Mouse (Mus musculus) R1 (cell line): ENCODE measurements around the gene Ldlrad1.

Source experiments
- DNase-seq: peaks from one replicate; pipeline ENCODE4 v3.0.0-alpha.2; 2018; ENCODE audit warnings: low read depth, low spot score

Ldlrad1 gene

DNA sequence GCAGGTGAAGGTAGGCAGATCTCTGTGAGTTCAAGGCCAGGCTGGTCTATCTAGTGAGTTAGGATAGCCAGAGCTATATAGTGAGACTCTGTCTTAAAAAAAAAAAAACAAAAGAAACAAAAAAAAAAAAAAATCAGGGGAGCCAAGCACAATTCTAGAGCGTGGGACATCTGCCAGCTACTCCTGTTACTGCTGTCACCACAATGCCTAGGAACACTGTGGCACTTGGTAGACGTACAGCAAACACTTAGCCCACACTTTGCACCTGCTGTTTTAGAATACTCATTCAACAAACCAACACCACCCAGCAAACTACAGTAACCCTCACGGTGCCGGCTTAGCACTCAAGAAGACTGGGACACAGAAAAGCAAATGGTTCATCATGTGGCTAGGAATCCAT, 2.5 kb downstream of the Ldlrad1 start:
- DNase-seq, result no peak

DNA sequence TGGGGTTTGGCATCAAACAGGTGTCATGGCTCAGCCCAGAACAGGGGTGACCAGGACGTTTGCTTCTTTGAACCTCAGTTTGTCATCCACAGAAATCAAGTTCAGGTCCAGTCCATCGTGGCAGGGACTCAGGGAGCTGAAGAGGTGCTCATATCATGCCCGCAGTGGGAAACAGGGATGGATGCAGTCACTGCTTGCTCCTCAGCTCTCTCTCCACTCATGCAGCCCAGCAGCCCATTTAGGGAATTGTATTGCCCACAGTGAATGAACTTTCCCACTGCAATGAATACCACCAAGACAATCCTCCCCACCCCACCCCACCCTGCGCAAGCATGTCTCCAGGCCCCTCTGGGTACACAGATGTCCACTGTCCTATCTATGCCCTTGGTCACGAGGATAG, 3.0 kb downstream of the Ldlrad1 start:
- no peak for DNase-seq

GRCm38 (mm10) chr4:107213279-107214011, 4.5 kb downstream of the Ldlrad1 start:
- no peak for DNase-seq

GRCm38 (mm10) chr4:107217574-107217973, 8.6 kb downstream of the Ldlrad1 start:
- DNase-seq, result no peak

DNA sequence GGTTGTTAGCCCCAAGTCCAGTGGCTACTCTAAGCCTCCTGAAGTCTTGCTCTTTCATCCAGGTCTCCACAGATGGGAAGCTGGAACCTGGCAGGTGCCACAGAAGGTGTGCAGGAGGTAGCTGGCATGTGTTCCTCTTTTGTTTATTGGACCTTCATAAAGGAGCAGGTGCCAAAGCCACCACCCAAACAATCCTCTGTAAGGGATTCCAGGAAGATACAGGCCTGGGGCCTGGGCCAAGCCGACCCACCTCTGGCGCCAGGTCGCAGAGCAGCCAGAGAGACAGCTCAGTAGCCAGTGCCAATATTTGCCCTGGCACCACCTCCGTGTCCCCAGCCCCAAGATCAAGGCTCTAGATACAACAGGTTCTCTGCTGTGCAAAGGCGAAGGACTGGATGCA, 12.5 kb downstream of the Ldlrad1 start:
- no peak for DNase-seq

DNA sequence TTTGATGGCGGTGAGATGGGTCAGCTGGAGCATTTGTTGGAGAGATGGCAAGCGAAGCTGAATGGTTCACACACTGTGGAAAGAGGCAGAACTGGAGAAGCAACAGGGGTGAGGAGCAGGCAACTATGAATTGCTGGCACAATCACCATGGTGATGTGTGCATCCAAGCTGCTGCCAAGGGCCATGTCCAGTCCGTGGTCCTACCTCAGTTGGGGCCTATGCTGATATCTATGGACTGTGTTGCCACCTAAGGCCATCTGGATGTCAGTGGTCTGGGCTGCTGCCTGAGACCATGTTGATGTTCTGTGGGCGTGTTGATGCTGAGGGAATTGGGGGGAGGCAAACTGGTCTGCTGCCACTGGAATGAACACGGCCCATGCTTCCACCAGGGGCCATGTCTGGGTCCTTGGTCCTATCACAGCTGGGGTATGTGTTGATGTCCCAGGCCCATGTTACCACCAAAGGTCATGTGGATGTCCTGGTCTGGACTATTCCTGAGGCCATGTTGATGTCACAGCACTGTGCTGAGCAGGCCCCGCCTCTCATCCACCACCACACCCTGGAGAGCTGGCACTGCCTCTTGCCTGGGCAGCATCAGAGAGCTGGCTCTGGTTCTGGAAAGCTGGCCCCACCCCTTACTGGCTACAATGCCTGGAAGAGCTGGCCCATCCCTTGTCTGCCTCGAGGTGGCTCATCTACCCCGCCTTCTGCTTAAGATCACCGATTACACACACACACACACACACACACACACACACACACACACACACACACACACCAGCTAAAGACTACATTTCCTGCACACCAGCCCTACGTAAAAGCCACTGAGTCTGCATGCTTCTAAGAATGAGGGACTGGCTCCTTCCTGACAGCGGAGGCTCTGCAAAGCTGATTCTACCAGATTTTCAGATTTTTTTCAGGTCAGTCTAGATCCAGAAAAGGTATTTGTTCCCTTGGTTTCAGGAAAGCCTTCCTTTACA, 14.5 kb downstream of the Ldlrad1 start:
- DNase-seq, result no peak

DNA sequence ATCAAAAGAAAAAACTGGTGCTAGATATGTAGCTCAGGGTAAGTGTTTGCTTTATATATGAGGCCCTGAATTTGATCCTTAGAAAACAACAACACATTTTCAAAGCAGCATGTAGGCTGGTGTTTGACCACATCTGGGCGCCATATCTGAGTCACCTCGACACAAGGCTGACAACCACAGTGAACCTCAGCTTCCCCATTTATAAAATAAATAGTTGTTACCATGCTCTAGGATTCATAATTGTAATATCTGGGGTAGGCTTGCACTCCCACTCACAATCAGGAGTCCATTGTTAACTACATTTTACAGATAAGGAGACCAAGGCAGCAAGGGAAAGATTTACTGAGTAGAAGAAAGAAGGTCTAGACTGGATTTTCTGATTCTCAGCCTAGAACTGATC, 17.3 kb downstream of the Ldlrad1 start:
- no peak for DNase-seq

DNA sequence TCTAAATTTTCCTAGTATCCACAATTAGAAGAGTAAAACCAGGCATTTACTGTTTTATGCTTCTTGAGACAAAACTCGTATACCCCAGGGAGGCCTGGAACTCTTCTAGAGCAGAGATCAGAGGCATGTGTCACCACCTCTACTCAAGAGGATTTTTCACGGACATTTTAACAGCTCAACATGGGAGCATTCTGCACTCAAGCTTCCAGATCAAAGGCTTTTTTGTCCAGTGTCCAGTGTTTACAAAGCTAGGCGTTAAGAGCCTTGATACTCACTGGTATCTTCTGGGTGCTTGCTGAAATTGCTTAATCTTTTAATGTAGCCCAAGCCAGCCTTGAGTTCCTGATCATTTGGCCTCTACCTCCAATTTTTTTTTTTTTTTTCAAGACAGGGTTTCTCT, 23.2 kb downstream of the Ldlrad1 start:
- DNase-seq, result no peak

GRCm38 (mm10) chr4:107238253-107238652, 29.3 kb downstream of the Ldlrad1 start:
- no peak for DNase-seq

GRCm38 (mm10) chr4:107240196-107240595, 31.2 kb downstream of the Ldlrad1 start:
- DNase-seq, result no peak

- no peak for DNase-seq
Observed at GRCm38 (mm10) chr4:107243365-107244333, 34.7 kb downstream of the Ldlrad1 start.

DNA sequence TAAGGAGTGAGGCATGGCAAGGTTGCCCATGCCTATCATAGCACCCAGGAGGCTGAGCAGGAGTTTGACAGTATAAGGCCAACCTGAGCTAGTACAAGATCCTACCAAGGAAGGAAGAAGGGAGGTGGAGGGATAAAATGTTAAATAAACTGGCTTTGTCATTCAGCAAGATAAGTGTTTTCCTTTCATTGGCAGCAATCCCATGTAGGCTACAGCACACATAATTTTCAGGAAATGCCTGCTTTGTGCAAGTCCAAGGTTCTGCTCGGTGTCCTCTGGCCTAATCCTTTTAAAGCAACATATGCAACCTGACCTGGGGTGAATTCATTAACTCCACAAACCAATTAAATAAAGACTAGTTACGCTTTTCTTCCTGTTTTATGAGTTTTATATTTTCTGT, 36.4 kb downstream of the Ldlrad1 start:
- DNase-seq, result no peak

GRCm38 (mm10) chr4:107246040-107246439, 37.1 kb downstream of the Ldlrad1 start:
- DNase-seq, result no peak

GRCm38 (mm10) chr4:107247110-107247509, 38.1 kb downstream of the Ldlrad1 start:
- DNase-seq, result no peak

GRCm38 (mm10) chr4:107248061-107248460, 39.1 kb downstream of the Ldlrad1 start:
- no peak for DNase-seq

- no peak for DNase-seq
Observed at GRCm38 (mm10) chr4:107249471-107249870, 40.5 kb downstream of the Ldlrad1 start.

DNA sequence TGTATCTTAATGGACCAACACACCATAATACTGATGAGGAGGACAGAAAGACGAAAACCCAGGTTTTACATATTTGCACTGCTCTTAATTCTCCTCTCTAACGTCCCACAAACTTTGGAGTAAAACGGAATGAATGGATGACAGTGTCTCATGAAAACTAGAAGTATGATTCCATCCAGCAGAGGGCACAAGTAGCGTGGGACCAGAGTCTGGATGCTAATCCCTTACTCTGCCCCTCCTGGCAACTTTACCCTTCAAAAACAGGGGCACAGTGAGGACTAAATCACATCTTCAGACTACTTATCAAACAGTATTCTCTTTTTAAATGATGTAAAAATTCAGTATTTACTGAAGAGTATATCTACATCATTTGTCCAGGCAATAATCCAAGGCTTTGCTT, 41.5 kb downstream of the Ldlrad1 start:
- DNase-seq, result peak; percentile 58

DNA sequence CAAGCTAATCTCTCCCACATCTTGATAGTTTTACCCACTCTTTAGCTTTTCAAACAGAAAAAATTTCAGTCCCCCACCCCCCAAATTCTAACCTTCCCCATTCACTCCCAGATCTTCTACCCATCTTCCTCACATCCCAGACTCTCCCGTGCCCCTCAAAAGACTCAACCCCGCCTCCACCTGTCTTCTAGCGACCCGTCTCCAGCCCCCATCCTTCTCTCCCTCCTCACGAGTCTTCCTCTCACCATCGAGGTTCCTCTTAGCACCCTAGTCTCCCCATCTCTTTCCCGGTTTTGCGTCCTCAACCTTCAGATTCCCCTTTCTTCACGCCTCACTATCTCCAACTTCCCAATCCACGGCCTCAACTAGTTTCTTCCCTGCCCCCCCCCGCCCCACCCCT, 43.5 kb downstream of the Ldlrad1 start:
- no peak for DNase-seq

- peak; percentile 95 for DNase-seq
Observed at GRCm38 (mm10) chr4:107253125-107254091, 44.4 kb downstream of the Ldlrad1 start, which contains the start of the genes Lrrc42 and Hspb11. TSS of gene Lrrc42 (minus strand) at chr4:107253532. TSS of gene Hspb11 (plus strand) at chr4:107253593.

GRCm38 (mm10) chr4:107254414-107254813, 45.4 kb downstream of the Ldlrad1 start:
- DNase-seq, result no peak
